7 mouse cellular contexts compared by ENCODE assay signal in genomic region chr9:123928759-123929246, GRCm38 (mm10). TPM values are rescaled to one million over a fixed set of nuclear protein-coding genes. Genes with fewer than 3 reads are reported as not detected.
A peak's percentile ranks its signal among the peaks of the same experiment; 100 is the strongest.
DNase-seq lines count a peak whose midpoint lies in the region; ATAC-seq lines count a peak whose summit lies in the region.

No protein-coding gene starts in this region.

- peak; percentile 84 for DNase-seq in ES-CJ7 (ENCODE audit: low read depth, low spot score)
- peak; percentile 67 for DNase-seq in c-Kit-positive CD71-positive TER-119-positive erythroid progenitor cells, embryonic 14.5 days (ENCODE audit: low spot score)
- DNase-seq in heart, postnatal 4 days: peak; percentile 45
- DNase-seq in urinary bladder, postnatal 10 days (ENCODE audit: low spot score): no peak
- no peak for DNase-seq in cerebellum, adult 8-10 months
- DNase-seq in gastrocnemius, postnatal 10 days: no peak

- peak; percentile 22 for ATAC-seq in monocyte, adult 5-6 weeks (replicated peaks; ENCODE audit: insufficient number of reproducible peaks, low FRiP score, low TSS enrichment, poor library complexity, severe bottlenecking)

RNA-seq across cellular contexts. Expression of gene Ccr1, which starts 39.7 kb away (rescaled TPM):
- total RNA-seq in heart, postnatal 4 days (2021): under 1 TPM; 0.77 to 0.79 TPM
- total RNA-seq in monocyte, adult 5-6 weeks (2017): 3.8 to 22.9 TPM (median 22.1 TPM) in 3 replicates
- 1 to 10 TPM; 1.4 to 3.3 TPM for total RNA-seq in gastrocnemius, postnatal 10 days (2021)

RNA-seq across cellular contexts. Expression of gene Ccr1l1, which starts 49.4 kb away (rescaled TPM):
- total RNA-seq in heart, postnatal 4 days (2021): not detected
- not detected in 3 replicates for total RNA-seq in monocyte, adult 5-6 weeks (2017)
- not detected for total RNA-seq in gastrocnemius, postnatal 10 days (2021)

Comparison
In these comparisons a context has a peak if more than half of its experiments do, and no peak if none do; other contexts are left out.
1. DNase-seq: peak in ES-CJ7 (single experiment), c-Kit-positive CD71-positive TER-119-positive erythroid progenitor cells, embryonic 14.5 days (single experiment) and heart, postnatal 4 days (single experiment); none in urinary bladder, postnatal 10 days (single experiment), cerebellum, adult 8-10 months (single experiment) and gastrocnemius, postnatal 10 days (single experiment).